Mouse (Mus musculus): ENCODE data around the gene Slc17a7. TPM values are rescaled to one million over a fixed set of nuclear protein-coding genes. Genes with fewer than 3 reads are reported as not detected.

Gene Slc17a7
- polyA plus RNA-seq, 1 experiment from 2014 or later = not detected

DNA sequence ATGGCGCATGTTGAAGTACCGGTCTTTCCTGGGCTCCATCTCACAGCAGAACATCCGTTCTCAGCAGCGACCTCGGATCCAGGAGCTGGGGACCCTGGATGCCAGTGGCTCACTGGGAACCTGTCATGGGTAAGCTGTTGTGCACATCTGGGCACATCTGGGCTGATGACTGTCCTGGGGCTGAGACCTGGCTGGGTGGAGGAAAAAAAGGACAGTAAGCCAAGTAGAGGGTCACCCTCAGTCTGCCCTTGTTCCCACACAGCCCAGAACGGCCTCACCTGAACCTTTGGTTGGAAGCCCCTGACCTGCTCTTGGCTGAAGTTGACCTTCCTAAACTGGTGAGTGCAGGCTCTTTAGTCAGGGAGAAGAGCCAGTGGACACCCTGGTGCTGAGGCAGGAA lies 4.8 kb upstream of the Slc17a7 start:
- no peaks in the 10 kb centered on the region for H3K9me3 ChIP-seq (ENCODE audit: control insufficient read depth, low read length)
- H3K4me2 ChIP-seq (ENCODE audit: low read depth, low read length) = no peak overlapping the region
- H3K27ac ChIP-seq (ENCODE audit: low read length) = no peak overlapping the region
- H3K36me3 ChIP-seq (ENCODE audit: control insufficient read depth, insufficient read depth, low read length) = 0 out of 2 replicates have a peak, but pooled peaks cover 3% of the 10 kb centered on the region
- ATAC-seq = no peak
- WGBS = 93% methylated on average over 6 of the region's 6 CpGs
- H3K9ac ChIP-seq (ENCODE audit: low read depth, low read length) = no peak overlapping the region
- peaks cover 14% of the 10 kb centered on the region for H3K27me3 ChIP-seq (replicated peaks; ENCODE audit: control insufficient read depth, insufficient read depth, low read length)
- H3K4me3 ChIP-seq (ENCODE audit: low read length) = no peak overlapping the region
- peaks cover 14% of the 10 kb centered on the region for H3K4me1 ChIP-seq (ENCODE audit: control insufficient read depth, insufficient read depth, low read length)

DNA sequence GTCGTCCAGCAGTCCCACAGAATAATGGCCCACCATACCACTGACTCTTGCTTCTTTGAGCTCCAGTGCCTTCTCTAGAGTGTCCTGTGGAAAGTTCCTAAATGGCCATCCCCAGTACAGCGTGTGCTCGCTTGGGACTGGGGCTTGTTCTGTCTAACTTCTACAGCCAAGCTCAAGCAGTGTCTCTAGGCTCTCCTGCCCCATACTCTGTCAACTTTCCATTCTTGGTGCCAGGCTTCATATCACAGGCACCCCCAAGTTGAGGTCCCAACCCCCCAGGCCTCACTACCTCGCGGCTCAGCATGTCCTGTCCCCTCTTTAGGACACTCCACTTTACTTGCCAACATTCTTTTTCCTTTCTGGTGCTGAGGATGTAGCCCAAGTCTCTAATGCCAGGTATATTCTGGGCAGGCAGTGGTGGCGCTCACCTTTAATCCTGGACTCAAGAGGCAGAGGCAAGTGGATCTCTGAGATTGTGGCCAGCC lies 3.4 kb upstream of the Slc17a7 start:
- no peak overlapping the region for H3K27ac ChIP-seq (ENCODE audit: low read length)
- H3K9me3 ChIP-seq (ENCODE audit: control insufficient read depth, low read length) = no peaks in the 10 kb centered on the region
- WGBS = 96% methylated on average over 6 of the region's 6 CpGs
- no peak for ATAC-seq
- peaks cover 27% of the 10 kb centered on the region for H3K27me3 ChIP-seq (replicated peaks; ENCODE audit: control insufficient read depth, insufficient read depth, low read length)
- no peak overlapping the region for H3K4me2 ChIP-seq (ENCODE audit: low read depth, low read length)
- 0 out of 2 replicates have a peak, but pooled peaks cover 3% of the 10 kb centered on the region for H3K36me3 ChIP-seq (ENCODE audit: control insufficient read depth, insufficient read depth, low read length)
- no peak overlapping the region for H3K9ac ChIP-seq (ENCODE audit: low read depth, low read length)
- H3K4me3 ChIP-seq (ENCODE audit: low read length) = no peak overlapping the region
- peaks cover 8% of the 10 kb centered on the region for H3K4me1 ChIP-seq (ENCODE audit: control insufficient read depth, insufficient read depth, low read length)

DNA sequence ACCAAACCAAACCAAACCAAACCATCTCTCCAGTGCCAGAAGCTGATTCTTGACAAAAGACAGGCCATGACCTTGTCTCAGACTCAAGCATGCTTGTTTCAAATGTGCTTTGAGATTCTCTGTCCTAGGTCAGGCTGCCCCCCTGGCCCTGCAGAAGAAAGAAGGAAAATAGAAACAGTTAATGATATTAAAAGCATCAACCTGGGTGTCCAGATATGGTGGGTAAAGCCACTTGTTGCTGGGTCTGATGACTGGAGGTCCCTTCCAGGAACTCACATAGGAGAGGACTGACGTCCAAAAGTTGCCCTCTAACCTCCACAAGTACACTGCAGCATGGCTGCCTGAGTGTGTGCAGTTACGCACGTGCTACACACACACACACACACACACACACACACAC lies 2.9 kb upstream of the Slc17a7 start:
- H3K4me1 ChIP-seq (ENCODE audit: control insufficient read depth, insufficient read depth, low read length) = peaks cover 7% of the 10 kb centered on the region
- H3K9ac ChIP-seq (ENCODE audit: low read depth, low read length) = no peak overlapping the region
- ATAC-seq = no peak
- H3K27ac ChIP-seq (ENCODE audit: low read length) = no peak overlapping the region
- no peak overlapping the region for H3K4me2 ChIP-seq (ENCODE audit: low read depth, low read length)
- 94% methylated on average over 3 of the region's 3 CpGs for WGBS
- 0 out of 2 replicates have a peak, but pooled peaks cover 3% of the 10 kb centered on the region for H3K36me3 ChIP-seq (ENCODE audit: control insufficient read depth, insufficient read depth, low read length)
- no peak overlapping the region for H3K4me3 ChIP-seq (ENCODE audit: low read length)
- peaks cover 32% of the 10 kb centered on the region for H3K27me3 ChIP-seq (replicated peaks; ENCODE audit: control insufficient read depth, insufficient read depth, low read length)
- H3K9me3 ChIP-seq (ENCODE audit: control insufficient read depth, low read length) = no peaks in the 10 kb centered on the region

DNA sequence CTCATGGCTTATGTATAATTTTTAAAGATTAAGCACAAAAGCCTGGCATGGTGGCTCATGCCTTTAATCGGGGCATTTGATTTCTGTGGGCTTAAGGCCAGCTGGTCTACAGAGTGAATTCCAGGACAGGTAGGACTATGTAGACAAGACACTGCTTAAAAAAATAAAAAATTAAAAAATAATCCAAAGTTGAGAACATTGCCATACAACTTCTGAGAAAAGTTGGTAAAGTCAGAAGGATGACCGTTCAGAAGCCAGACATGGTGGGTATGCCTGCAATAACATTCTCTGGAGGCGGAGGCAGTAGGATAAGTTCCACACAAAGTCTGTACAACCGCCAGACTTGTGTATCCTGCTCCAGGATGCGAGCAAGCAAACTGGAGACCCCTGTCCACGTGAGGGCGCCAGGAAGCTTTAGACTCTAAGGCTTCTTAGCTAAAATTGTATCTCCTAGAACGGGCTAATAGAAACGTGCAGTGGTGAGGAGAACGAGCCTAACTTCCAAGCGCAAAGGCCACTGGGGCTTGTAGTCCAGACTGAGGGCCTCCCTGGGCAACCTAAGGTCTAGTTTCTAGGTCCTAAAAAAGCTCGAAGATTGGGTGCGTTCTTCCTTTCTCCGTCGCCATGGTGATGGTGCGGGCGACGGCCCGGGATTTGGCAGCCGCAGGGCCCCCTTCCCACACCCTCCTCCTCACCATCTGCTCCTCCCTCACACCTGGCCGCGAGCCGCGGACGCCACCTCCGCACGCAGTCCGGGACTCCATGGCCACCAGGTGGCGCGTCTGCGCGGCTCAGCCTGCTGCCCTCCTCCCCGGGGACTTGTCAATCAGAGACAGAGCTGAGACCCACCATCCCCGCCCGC lies 1.9 kb upstream of the Slc17a7 start:
- peaks cover 41% of the 10 kb centered on the region for H3K27me3 ChIP-seq (replicated peaks; ENCODE audit: control insufficient read depth, insufficient read depth, low read length)
- WGBS = 4% methylated on average over 35 of the region's 35 CpGs
- H3K4me2 ChIP-seq (ENCODE audit: low read depth, low read length) = peak overlapping the region; percentile 75
- H3K9me3 ChIP-seq (ENCODE audit: control insufficient read depth, low read length) = no peaks in the 10 kb centered on the region
- H3K27ac ChIP-seq (ENCODE audit: low read length) = no peak overlapping the region
- peak overlapping the region; percentile 52 for H3K9ac ChIP-seq (ENCODE audit: low read depth, low read length)
- ATAC-seq = peak; percentile 88
- H3K36me3 ChIP-seq (ENCODE audit: control insufficient read depth, insufficient read depth, low read length) = 0 out of 2 replicates have a peak, but pooled peaks cover 3% of the 10 kb centered on the region
- peaks cover 7% of the 10 kb centered on the region for H3K4me1 ChIP-seq (ENCODE audit: control insufficient read depth, insufficient read depth, low read length)
- H3K4me3 ChIP-seq (ENCODE audit: low read length) = peak overlapping the region; percentile 48

DNA sequence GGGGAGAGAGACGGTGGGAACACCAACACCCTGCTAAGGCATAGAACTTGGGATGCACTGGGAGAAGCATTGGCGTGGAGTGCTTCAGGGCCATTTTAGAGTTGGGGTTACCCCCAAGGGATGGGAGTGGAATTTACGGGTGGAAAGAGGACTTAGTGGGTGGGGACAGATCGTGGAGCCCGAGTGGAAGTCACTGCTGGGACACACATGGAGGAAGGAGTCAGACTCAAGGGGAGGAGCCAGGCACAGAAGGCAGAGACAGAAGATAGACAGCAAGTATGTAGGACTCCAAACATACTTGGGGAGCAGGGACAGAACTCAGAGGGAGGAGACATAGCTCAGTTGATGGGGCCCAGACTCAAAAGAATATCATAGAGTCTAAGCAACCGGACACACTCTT lies 1.2 kb upstream of the Slc17a7 start:
- peak overlapping the region; percentile 52 for H3K9ac ChIP-seq (ENCODE audit: low read depth, low read length)
- peaks cover 45% of the 10 kb centered on the region for H3K27me3 ChIP-seq (replicated peaks; ENCODE audit: control insufficient read depth, insufficient read depth, low read length)
- peak overlapping the region; percentile 48 for H3K4me3 ChIP-seq (ENCODE audit: low read length)
- ATAC-seq = no peak; the same call in 1 of the 2 replicates
- no peak overlapping the region for H3K27ac ChIP-seq (ENCODE audit: low read length)
- WGBS = 25% methylated on average over 6 of the region's 6 CpGs
- no peaks in the 10 kb centered on the region for H3K9me3 ChIP-seq (ENCODE audit: control insufficient read depth, low read length)
- 0 out of 2 replicates have a peak, but pooled peaks cover 3% of the 10 kb centered on the region for H3K36me3 ChIP-seq (ENCODE audit: control insufficient read depth, insufficient read depth, low read length)
- peak overlapping the region; percentile 75 for H3K4me2 ChIP-seq (ENCODE audit: low read depth, low read length)
- peaks cover 7% of the 10 kb centered on the region for H3K4me1 ChIP-seq (ENCODE audit: control insufficient read depth, insufficient read depth, low read length)

DNA sequence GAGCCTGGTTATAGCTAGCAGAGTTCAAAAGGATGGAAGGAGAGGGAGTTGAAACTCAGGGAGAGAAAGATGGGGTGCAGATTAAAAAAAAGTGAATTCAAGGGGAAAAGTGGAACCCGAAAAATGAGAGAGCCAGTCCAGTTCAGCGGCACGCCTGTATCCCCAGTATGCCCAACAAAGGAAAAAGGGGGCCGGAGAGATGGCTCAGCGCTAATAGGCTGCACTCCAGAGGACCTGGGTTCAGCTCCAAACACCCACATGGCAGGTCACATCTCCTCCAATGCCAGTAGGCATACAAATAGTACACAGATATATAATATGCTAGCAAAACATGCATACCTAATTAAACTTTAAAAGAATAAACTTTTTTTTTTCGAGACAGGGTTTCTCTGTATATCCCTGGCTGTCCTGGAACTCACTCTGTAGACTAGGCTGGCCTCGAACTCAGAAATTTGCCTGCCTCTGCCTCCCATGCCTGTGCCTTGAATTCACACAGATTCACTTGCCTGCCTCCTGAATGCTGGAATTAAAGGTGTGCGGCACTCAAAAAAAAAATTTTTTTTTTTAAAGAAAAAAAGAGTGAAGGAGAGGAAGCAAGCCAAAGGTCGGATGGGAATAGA lies 643 bp upstream of the Slc17a7 start:
- Histone ChIP-seq H3K27me3 (replicated peaks; ENCODE audit: control insufficient read depth, insufficient read depth, low read length) (peaks cover 50% of the 10 kb centered on the region), H3K9me3 (ENCODE audit: control insufficient read depth, low read length) (no peaks in the 10 kb centered on the region), H3K27ac (ENCODE audit: low read length) (no peak overlapping the region), H3K4me3 (ENCODE audit: low read length) (no peak overlapping the region; the same call in 1 of the 2 replicates), H3K9ac (ENCODE audit: low read depth, low read length) (no peak overlapping the region), H3K4me1 (ENCODE audit: control insufficient read depth, insufficient read depth, low read length) (peaks cover 7% of the 10 kb centered on the region), H3K36me3 (ENCODE audit: control insufficient read depth, insufficient read depth, low read length) (0 out of 2 replicates have a peak, but pooled peaks cover 3% of the 10 kb centered on the region), H3K4me2 (ENCODE audit: low read depth, low read length) (0 out of 2 replicates have a peak overlapping the region, but pooled peaks have one; percentile 84)
- 71% methylated on average over 9 of the region's 9 CpGs for WGBS
- ATAC-seq = no peak

DNA sequence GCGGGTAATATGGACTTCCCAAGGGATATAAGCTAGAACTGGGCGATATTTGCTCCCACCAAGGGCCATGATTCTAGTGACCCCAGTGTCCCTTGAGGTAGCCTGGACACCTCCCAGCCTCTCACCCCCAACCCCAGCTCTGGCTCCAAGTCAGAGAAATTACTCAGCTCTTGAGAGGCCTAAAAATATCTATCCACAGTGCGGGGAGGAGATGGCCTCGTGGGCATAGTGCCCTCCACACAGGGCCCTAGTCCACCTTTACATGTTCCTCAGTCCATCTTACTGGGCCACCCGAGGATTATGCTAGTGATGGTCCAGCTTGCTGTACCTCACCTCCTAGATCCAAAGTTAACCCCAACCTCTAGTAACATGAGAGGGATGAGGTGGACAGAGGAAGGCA lies 1.1 kb downstream of the Slc17a7 start:
- peaks cover 65% of the 10 kb centered on the region for H3K27me3 ChIP-seq (replicated peaks; ENCODE audit: control insufficient read depth, insufficient read depth, low read length)
- no peak overlapping the region for H3K4me3 ChIP-seq (ENCODE audit: low read length)
- H3K4me1 ChIP-seq (ENCODE audit: control insufficient read depth, insufficient read depth, low read length) = peaks cover 7% of the 10 kb centered on the region
- WGBS = 65% methylated on average over 5 of the region's 5 CpGs
- H3K27ac ChIP-seq (ENCODE audit: low read length) = no peak overlapping the region
- H3K36me3 ChIP-seq (ENCODE audit: control insufficient read depth, insufficient read depth, low read length) = 0 out of 2 replicates have a peak, but pooled peaks cover 3% of the 10 kb centered on the region
- no peak for ATAC-seq
- H3K9me3 ChIP-seq (ENCODE audit: control insufficient read depth, low read length) = peaks cover 10% of the 10 kb centered on the region
- no peak overlapping the region for H3K4me2 ChIP-seq (ENCODE audit: low read depth, low read length)
- no peak overlapping the region for H3K9ac ChIP-seq (ENCODE audit: low read depth, low read length)

DNA sequence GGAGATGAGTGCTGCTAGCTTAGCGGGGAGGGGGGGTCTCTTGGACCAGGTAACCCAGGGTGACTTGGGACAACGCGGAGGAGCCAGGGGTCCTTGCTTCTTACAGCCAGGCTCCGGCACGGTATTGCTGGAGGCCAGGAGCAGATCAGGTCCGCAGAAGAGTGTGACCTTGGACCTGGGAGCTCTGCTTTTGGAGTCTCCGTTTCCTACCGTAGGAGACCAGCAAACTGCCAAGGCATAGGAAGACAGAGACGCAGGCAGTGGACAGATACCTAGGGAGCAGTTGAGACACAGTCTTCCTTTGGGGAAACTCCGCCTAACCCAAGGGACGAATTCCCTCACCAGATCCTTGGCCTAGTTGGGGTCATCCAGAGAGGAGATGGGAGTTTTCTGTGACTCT lies 2.0 kb downstream of the Slc17a7 start:
- Histone ChIP-seq H3K4me1 (ENCODE audit: control insufficient read depth, insufficient read depth, low read length) (peaks cover 7% of the 10 kb centered on the region), H3K36me3 (ENCODE audit: control insufficient read depth, insufficient read depth, low read length) (no peaks in the 10 kb centered on the region), H3K27me3 (replicated peaks; ENCODE audit: control insufficient read depth, insufficient read depth, low read length) (peaks cover 68% of the 10 kb centered on the region), H3K4me3 (ENCODE audit: low read length) (no peak overlapping the region), H3K4me2 (ENCODE audit: low read depth, low read length) (no peak overlapping the region), H3K9ac (ENCODE audit: low read depth, low read length) (no peak overlapping the region), H3K27ac (ENCODE audit: low read length) (no peak overlapping the region), H3K9me3 (ENCODE audit: control insufficient read depth, low read length) (peaks cover 18% of the 10 kb centered on the region)
- ATAC-seq = no peak
- 46% methylated on average over 11 of the region's 11 CpGs for WGBS

DNA sequence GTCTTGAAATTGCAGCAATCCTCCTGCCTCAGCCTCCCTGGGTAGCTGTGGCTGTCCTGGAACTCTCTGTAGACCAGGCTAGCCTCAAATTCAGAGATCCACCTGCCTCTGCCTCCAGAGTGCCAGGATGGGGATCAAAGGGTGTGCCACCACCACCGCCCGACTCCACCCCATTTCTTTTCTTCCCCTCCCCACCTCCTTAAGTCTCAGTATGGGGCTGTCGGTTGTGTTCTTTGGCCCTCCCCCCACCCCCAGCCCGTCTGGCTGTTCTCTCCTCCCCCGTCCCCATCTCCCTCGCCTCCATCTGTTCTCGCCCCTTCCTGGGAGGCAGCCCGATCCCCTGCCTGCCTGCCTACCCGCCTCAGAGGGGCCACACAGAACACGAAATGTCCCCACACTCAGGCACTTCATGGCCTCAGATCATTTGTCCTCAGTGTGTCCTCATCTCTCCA lies 3.2 kb downstream of the Slc17a7 start:
- Histone ChIP-seq H3K9ac (ENCODE audit: low read depth, low read length) (no peak overlapping the region), H3K4me1 (ENCODE audit: control insufficient read depth, insufficient read depth, low read length) (peaks cover 7% of the 10 kb centered on the region), H3K36me3 (ENCODE audit: control insufficient read depth, insufficient read depth, low read length) (no peaks in the 10 kb centered on the region), H3K4me2 (ENCODE audit: low read depth, low read length) (no peak overlapping the region), H3K27ac (ENCODE audit: low read length) (no peak overlapping the region), H3K9me3 (ENCODE audit: control insufficient read depth, low read length) (peaks cover 19% of the 10 kb centered on the region), H3K4me3 (ENCODE audit: low read length) (no peak overlapping the region), H3K27me3 (replicated peaks; ENCODE audit: control insufficient read depth, insufficient read depth, low read length) (peaks cover 68% of the 10 kb centered on the region)
- no peak for ATAC-seq
- 21% methylated on average over 8 of the region's 10 CpGs for WGBS

Data from intestine, embryonic 16.5 days (tissue).